Mouse (Mus musculus): ENCODE data around the gene Plcb2. TPM values are rescaled to one million over a fixed set of nuclear protein-coding genes. Genes with fewer than 3 reads are reported as not detected.
A peak's percentile ranks its signal among the peaks of the same experiment; 100 is the strongest.

The Plcb2 gene
- polyA plus RNA-seq, 1 experiment from 2014 or later: 0.22 TPM

GRCm38 (mm10) chr2:118759828-118760227 lies 31.6 kb upstream of the Plcb2 start:
- no peaks in the 10 kb centered on the region for H3K36me3 ChIP-seq (replicated peaks; ENCODE audit: control insufficient read depth, insufficient read depth, low read depth, low read length)
- 8% methylated on average over 8 of the region's 8 CpGs for WGBS
- peaks cover 8% of the 10 kb centered on the region for H3K4me1 ChIP-seq (ENCODE audit: control insufficient read depth, insufficient read depth, low read length)
- no peaks in the 10 kb centered on the region for H3K9me3 ChIP-seq (replicated peaks; ENCODE audit: control insufficient read depth, low read length)
- DNase-seq (ENCODE audit: low spot score): peak; percentile 75
- H3K4me3 ChIP-seq (ENCODE audit: low read depth, low read length): no peak overlapping the region
- no peak for ATAC-seq (replicated peaks; ENCODE audit: insufficient number of reproducible peaks, low FRiP score, low TSS enrichment, low read depth)
- 0 out of 2 replicates have a peak, but pooled peaks cover 4% of the 10 kb centered on the region for H3K27me3 ChIP-seq (ENCODE audit: control insufficient read depth, insufficient read depth, low read length)
- H3K27ac ChIP-seq (replicated peaks; ENCODE audit: low read depth, low read length): no peak overlapping the region
- H3K4me2 ChIP-seq (ENCODE audit: low read depth, low read length): no peak overlapping the region
- no peak overlapping the region for H3K9ac ChIP-seq (replicated peaks; ENCODE audit: low read length)

DNA sequence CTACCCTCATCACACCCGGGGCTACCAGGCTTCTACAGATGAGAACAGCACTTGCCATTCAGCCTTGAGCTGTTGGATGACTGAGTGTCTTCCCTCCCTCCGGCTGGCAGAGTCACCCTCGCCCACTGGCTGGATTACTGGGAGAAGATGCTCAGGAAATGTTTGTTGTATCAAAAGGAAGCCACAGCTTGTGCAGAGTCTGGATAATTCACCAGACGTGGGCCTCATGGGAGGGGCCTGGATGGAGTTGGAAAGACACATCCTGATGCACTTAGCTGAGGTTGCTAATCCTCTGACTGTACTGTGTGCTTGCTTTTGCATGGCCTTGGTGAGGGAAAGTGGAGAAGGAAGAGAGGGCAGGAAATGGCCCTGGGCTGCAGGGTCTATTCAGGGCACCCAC lies 27.9 kb upstream of the Plcb2 start:
- no peaks in the 10 kb centered on the region for H3K9me3 ChIP-seq (replicated peaks; ENCODE audit: control insufficient read depth, low read length)
- DNase-seq (ENCODE audit: low spot score) (no peak), ATAC-seq (replicated peaks; ENCODE audit: insufficient number of reproducible peaks, low FRiP score, low TSS enrichment, low read depth) (no peak)
- no peak overlapping the region for H3K4me3 ChIP-seq (ENCODE audit: low read depth, low read length)
- WGBS: 80% methylated on average over 4 of the region's 4 CpGs
- no peak overlapping the region for H3K27ac ChIP-seq (replicated peaks; ENCODE audit: low read depth, low read length)
- H3K27me3 ChIP-seq (ENCODE audit: control insufficient read depth, insufficient read depth, low read length): 0 out of 2 replicates have a peak, but pooled peaks cover 2% of the 10 kb centered on the region
- H3K4me1 ChIP-seq (ENCODE audit: control insufficient read depth, insufficient read depth, low read length): no peaks in the 10 kb centered on the region
- H3K4me2 ChIP-seq (ENCODE audit: low read depth, low read length): no peak overlapping the region
- H3K9ac ChIP-seq (replicated peaks; ENCODE audit: low read length): no peak overlapping the region
- H3K36me3 ChIP-seq (replicated peaks; ENCODE audit: control insufficient read depth, insufficient read depth, low read depth, low read length): no peaks in the 10 kb centered on the region

DNA sequence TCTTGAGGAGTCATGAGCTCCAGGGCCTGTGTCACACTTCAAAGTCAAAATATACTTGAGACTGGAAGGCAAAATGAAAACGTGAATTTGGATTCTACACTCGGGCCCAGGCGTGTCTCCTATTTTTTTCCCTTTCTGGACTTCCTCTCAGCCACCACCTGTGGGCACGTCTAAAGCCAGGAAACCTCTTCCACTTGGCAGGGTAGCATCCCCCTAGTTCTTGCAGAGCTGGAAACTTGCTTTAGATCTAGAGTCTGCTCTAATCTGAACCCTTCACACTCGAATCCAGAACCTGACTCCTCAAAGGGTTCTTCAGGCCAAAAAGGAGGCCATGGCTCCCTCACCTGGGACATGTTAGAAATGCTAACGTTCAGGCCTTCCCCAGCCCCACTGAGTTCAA lies 27.2 kb upstream of the Plcb2 start:
- 0 out of 2 replicates have a peak, but pooled peaks cover 2% of the 10 kb centered on the region for H3K27me3 ChIP-seq (ENCODE audit: control insufficient read depth, insufficient read depth, low read length)
- H3K27ac ChIP-seq (replicated peaks; ENCODE audit: low read depth, low read length): no peak overlapping the region
- DNase-seq (ENCODE audit: low spot score) (no peak), ATAC-seq (replicated peaks; ENCODE audit: insufficient number of reproducible peaks, low FRiP score, low TSS enrichment, low read depth) (no peak)
- H3K4me3 ChIP-seq (ENCODE audit: low read depth, low read length): no peak overlapping the region
- H3K9ac ChIP-seq (replicated peaks; ENCODE audit: low read length): no peak overlapping the region
- H3K4me1 ChIP-seq (ENCODE audit: control insufficient read depth, insufficient read depth, low read length): no peaks in the 10 kb centered on the region
- no peak overlapping the region for H3K4me2 ChIP-seq (ENCODE audit: low read depth, low read length)
- no peaks in the 10 kb centered on the region for H3K36me3 ChIP-seq (replicated peaks; ENCODE audit: control insufficient read depth, insufficient read depth, low read depth, low read length)
- no peaks in the 10 kb centered on the region for H3K9me3 ChIP-seq (replicated peaks; ENCODE audit: control insufficient read depth, low read length)
- WGBS: 80% methylated on average over 6 of the region's 6 CpGs

- Histone ChIP-seq H3K4me2 (ENCODE audit: low read depth, low read length) (no peak overlapping the region), H3K36me3 (replicated peaks; ENCODE audit: control insufficient read depth, insufficient read depth, low read depth, low read length) (no peaks in the 10 kb centered on the region), H3K4me3 (ENCODE audit: low read depth, low read length) (no peak overlapping the region), H3K27ac (replicated peaks; ENCODE audit: low read depth, low read length) (no peak overlapping the region), H3K9ac (replicated peaks; ENCODE audit: low read length) (no peak overlapping the region), H3K9me3 (replicated peaks; ENCODE audit: control insufficient read depth, low read length) (no peaks in the 10 kb centered on the region), H3K27me3 (ENCODE audit: control insufficient read depth, insufficient read depth, low read length) (no peaks in the 10 kb centered on the region), H3K4me1 (ENCODE audit: control insufficient read depth, insufficient read depth, low read length) (no peaks in the 10 kb centered on the region)
- WGBS: 93% methylated on average over 5 of the region's 5 CpGs
- ATAC-seq (replicated peaks; ENCODE audit: insufficient number of reproducible peaks, low FRiP score, low TSS enrichment, low read depth): no peak
- DNase-seq (ENCODE audit: low spot score): no peak
These were observed 25.9 kb upstream of the Plcb2 start for GRCm38 (mm10) chr2:118754143-118754542.

DNA sequence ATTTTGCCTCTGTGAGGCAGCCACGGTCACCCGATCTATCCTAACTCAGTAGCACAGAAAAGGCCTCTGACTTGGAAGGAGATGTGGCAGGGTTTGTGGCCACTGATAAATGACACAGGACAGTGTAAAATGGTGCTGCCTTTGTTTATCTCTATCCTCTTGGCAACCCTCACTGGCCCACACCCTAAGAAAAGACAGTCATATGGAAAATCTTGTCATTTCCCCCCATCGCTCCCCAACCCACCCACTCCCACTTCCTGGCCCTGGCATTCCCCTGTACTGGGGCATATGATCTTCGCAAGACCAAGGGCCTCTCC lies 24.5 kb upstream of the Plcb2 start:
- no peaks in the 10 kb centered on the region for H3K27me3 ChIP-seq (ENCODE audit: control insufficient read depth, insufficient read depth, low read length)
- DNase-seq (ENCODE audit: low spot score) (no peak), ATAC-seq (replicated peaks; ENCODE audit: insufficient number of reproducible peaks, low FRiP score, low TSS enrichment, low read depth) (no peak)
- no peak overlapping the region for H3K27ac ChIP-seq (replicated peaks; ENCODE audit: low read depth, low read length)
- no peaks in the 10 kb centered on the region for H3K4me1 ChIP-seq (ENCODE audit: control insufficient read depth, insufficient read depth, low read length)
- 71% methylated on average over 4 of the region's 4 CpGs for WGBS
- no peaks in the 10 kb centered on the region for H3K9me3 ChIP-seq (replicated peaks; ENCODE audit: control insufficient read depth, low read length)
- H3K4me3 ChIP-seq (ENCODE audit: low read depth, low read length): no peak overlapping the region
- H3K4me2 ChIP-seq (ENCODE audit: low read depth, low read length): no peak overlapping the region
- H3K36me3 ChIP-seq (replicated peaks; ENCODE audit: control insufficient read depth, insufficient read depth, low read depth, low read length): no peaks in the 10 kb centered on the region
- H3K9ac ChIP-seq (replicated peaks; ENCODE audit: low read length): no peak overlapping the region

GRCm38 (mm10) chr2:118751896-118752791 lies 23.9 kb upstream of the Plcb2 start:
- no peak overlapping the region for H3K4me3 ChIP-seq (ENCODE audit: low read depth, low read length)
- WGBS: 74% methylated on average over 16 of the region's 16 CpGs
- H3K4me2 ChIP-seq (ENCODE audit: low read depth, low read length): no peak overlapping the region
- no peak overlapping the region for H3K9ac ChIP-seq (replicated peaks; ENCODE audit: low read length)
- H3K27me3 ChIP-seq (ENCODE audit: control insufficient read depth, insufficient read depth, low read length): no peaks in the 10 kb centered on the region
- no peaks in the 10 kb centered on the region for H3K9me3 ChIP-seq (replicated peaks; ENCODE audit: control insufficient read depth, low read length)
- ATAC-seq (replicated peaks; ENCODE audit: insufficient number of reproducible peaks, low FRiP score, low TSS enrichment, low read depth) (no peak), DNase-seq (ENCODE audit: low spot score) (no peak)
- no peak overlapping the region for H3K27ac ChIP-seq (replicated peaks; ENCODE audit: low read depth, low read length)
- no peaks in the 10 kb centered on the region for H3K36me3 ChIP-seq (replicated peaks; ENCODE audit: control insufficient read depth, insufficient read depth, low read depth, low read length)
- no peaks in the 10 kb centered on the region for H3K4me1 ChIP-seq (ENCODE audit: control insufficient read depth, insufficient read depth, low read length)

GRCm38 (mm10) chr2:118750476-118750875 lies 22.2 kb upstream of the Plcb2 start:
- Histone ChIP-seq H3K27me3 (ENCODE audit: control insufficient read depth, insufficient read depth, low read length) (no peaks in the 10 kb centered on the region), H3K9me3 (replicated peaks; ENCODE audit: control insufficient read depth, low read length) (no peaks in the 10 kb centered on the region), H3K4me2 (ENCODE audit: low read depth, low read length) (no peak overlapping the region), H3K9ac (replicated peaks; ENCODE audit: low read length) (no peak overlapping the region; the same call in 1 of the 2 replicates), H3K4me3 (ENCODE audit: low read depth, low read length) (no peak overlapping the region), H3K36me3 (replicated peaks; ENCODE audit: control insufficient read depth, insufficient read depth, low read depth, low read length) (no peaks in the 10 kb centered on the region), H3K4me1 (ENCODE audit: control insufficient read depth, insufficient read depth, low read length) (no peaks in the 10 kb centered on the region), H3K27ac (replicated peaks; ENCODE audit: low read depth, low read length) (no peak overlapping the region)
- 84% methylated on average over 8 of the region's 8 CpGs for WGBS
- no peak for DNase-seq (ENCODE audit: low spot score)
- no peak for ATAC-seq (replicated peaks; ENCODE audit: insufficient number of reproducible peaks, low FRiP score, low TSS enrichment, low read depth)

GRCm38 (mm10) chr2:118749341-118749884 lies 21.2 kb upstream of the Plcb2 start:
- ATAC-seq (replicated peaks; ENCODE audit: insufficient number of reproducible peaks, low FRiP score, low TSS enrichment, low read depth): no peak
- H3K9ac ChIP-seq (replicated peaks; ENCODE audit: low read length): no peak overlapping the region
- H3K9me3 ChIP-seq (replicated peaks; ENCODE audit: control insufficient read depth, low read length): no peaks in the 10 kb centered on the region
- H3K36me3 ChIP-seq (replicated peaks; ENCODE audit: control insufficient read depth, insufficient read depth, low read depth, low read length): no peaks in the 10 kb centered on the region
- H3K27ac ChIP-seq (replicated peaks; ENCODE audit: low read depth, low read length): no peak overlapping the region
- peaks cover 4% of the 10 kb centered on the region for H3K4me1 ChIP-seq (ENCODE audit: control insufficient read depth, insufficient read depth, low read length)
- no peak overlapping the region for H3K4me3 ChIP-seq (ENCODE audit: low read depth, low read length)
- no peak overlapping the region for H3K4me2 ChIP-seq (ENCODE audit: low read depth, low read length)
- peaks cover 5% of the 10 kb centered on the region; the same call in 1 of the 2 replicates for H3K27me3 ChIP-seq (ENCODE audit: control insufficient read depth, insufficient read depth, low read length)
- WGBS: 30% methylated on average over 10 of the region's 10 CpGs
- no peak for DNase-seq (ENCODE audit: low spot score)
